Mouse (Mus musculus): ENCODE results near the gene Rps15a. TPM values are rescaled to one million over a fixed set of nuclear protein-coding genes. Genes with fewer than 3 reads are reported as not detected.

The Rps15a gene
- polyA plus RNA-seq, 2 experiments = 672 to 1,501 TPM

DNA sequence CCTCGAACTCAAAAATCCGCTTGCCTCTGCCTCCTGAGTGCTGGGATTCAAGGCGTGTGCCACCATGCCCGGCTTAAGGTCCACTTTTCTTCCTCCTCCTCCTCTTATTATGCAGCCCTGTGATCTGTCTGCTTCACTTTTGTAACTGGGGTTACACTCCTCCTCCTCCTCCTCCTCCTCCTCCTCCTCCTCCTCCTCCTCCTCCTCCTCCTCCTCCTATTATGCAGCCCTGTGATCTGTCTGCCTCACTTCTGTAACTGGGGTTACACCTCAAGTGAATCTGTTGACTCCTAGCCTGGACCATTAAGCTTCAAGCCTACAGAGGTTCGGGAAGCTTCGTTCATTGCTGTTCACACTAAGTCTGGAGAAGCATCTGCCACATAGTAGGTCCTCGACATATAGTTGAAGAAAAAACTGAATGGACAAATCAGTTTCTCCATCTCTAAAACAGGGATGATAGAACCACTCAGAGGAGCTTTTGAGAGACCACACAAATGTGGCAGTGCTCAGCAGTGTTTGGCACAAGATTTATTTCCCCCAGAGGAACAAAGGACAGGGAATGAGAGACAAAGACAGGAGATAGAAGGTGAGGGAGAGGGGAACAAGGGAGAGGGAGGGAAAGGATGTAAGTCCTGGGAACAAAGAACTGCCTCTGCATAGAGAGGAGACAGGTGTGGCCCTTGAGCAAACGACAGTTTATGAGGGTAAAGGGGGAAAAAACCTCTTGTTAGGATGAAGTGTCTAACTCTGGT lies 975 bp upstream of the Rps15a start:
- 15% methylated on average over 8 of the region's 8 CpGs for WGBS (ENCODE audit: insufficient replicate concordance)
- peaks cover 17 to 27% of the 10 kb centered on the region in 2 experiments for H3K4me1 ChIP-seq (replicated peaks; ENCODE audit: control insufficient read depth in 2 of 2, insufficient read depth in 2 of 2, low read length in 1 of 2)
- no peaks in the 10 kb centered on the region for H3K27me3 ChIP-seq (ENCODE audit: control insufficient read depth, insufficient read depth, low read length)
- DNase-seq (ENCODE audit: low read depth in 3 of 3, low spot score in 3 of 3) = no peak
- peaks cover 68% of the 10 kb centered on the region for H3K36me3 ChIP-seq (replicated peaks; ENCODE audit: control insufficient read depth, insufficient read depth, low read depth)
- H3K4me3 ChIP-seq (ENCODE audit: insufficient read depth in 1 of 2, low read depth in 2 of 2, low read length in 2 of 2) = peak overlapping the region; percentile 99 to 100; a peak in 3 of 4 replicates
- peak overlapping the region; percentile 41; the same call in 1 of the 2 replicates for H3K27ac ChIP-seq
- H3K9ac ChIP-seq (replicated peaks) = peak overlapping the region; percentile 68
- H3K9me3 ChIP-seq (ENCODE audit: control insufficient read depth, low read length) = no peaks in the 10 kb centered on the region
- no peak for TF ChIP-seq CTCF (IDR thresholded peaks at IDR 0.05; ENCODE audit: low read depth)
- TF ChIP-seq EP300 (IDR thresholded peaks at IDR 0.05; ENCODE audit: low read depth) = no peak
- ATAC-seq (ENCODE audit: insufficient read depth) = no peak
- H3K4me2 ChIP-seq (ENCODE audit: low read depth) = peak overlapping the region; percentile 81

GRCm38 (mm10) chr7:118115533-118115876 lies 483 bp downstream of the Rps15a start:
- WGBS (ENCODE audit: insufficient replicate concordance) = under 1% methylated on average over 20 of the region's 20 CpGs
- Histone ChIP-seq H3K4me2 (ENCODE audit: low read depth) (peak overlapping the region; percentile 81), H3K4me1 (replicated peaks; ENCODE audit: control insufficient read depth in 2 of 2, insufficient read depth in 2 of 2, low read length in 1 of 2) (peaks cover 17 to 35% of the 10 kb centered on the region in 2 experiments), H3K4me3 (ENCODE audit: insufficient read depth in 1 of 2, low read depth in 2 of 2, low read length in 2 of 2) (peak overlapping the region; percentile 99 to 100), H3K9me3 (ENCODE audit: control insufficient read depth, low read length) (no peaks in the 10 kb centered on the region), H3K27ac (peak overlapping the region; percentile 56), H3K9ac (replicated peaks) (peak overlapping the region; percentile 98), H3K36me3 (replicated peaks; ENCODE audit: control insufficient read depth, insufficient read depth, low read depth) (peaks cover 68% of the 10 kb centered on the region), H3K27me3 (ENCODE audit: control insufficient read depth, insufficient read depth, low read length) (no peaks in the 10 kb centered on the region)
- ATAC-seq (ENCODE audit: insufficient read depth) (peak; percentile 51), DNase-seq (ENCODE audit: low read depth in 3 of 3, low spot score in 3 of 3) (peak in 1 of 3 experiments; percentile 31)
- TF ChIP-seq CTCF (IDR thresholded peaks at IDR 0.05; ENCODE audit: low read depth) (no peak), EP300 (IDR thresholded peaks at IDR 0.05; ENCODE audit: low read depth) (no peak)

- TF ChIP-seq EP300 (IDR thresholded peaks at IDR 0.05; ENCODE audit: low read depth) (no peak), CTCF (IDR thresholded peaks at IDR 0.05; ENCODE audit: low read depth) (no peak)
- Histone ChIP-seq H3K36me3 (replicated peaks; ENCODE audit: control insufficient read depth, insufficient read depth, low read depth) (peaks cover 68% of the 10 kb centered on the region), H3K4me3 (ENCODE audit: insufficient read depth in 1 of 2, low read depth in 2 of 2, low read length in 2 of 2) (peak overlapping the region; percentile 99 to 100), H3K4me1 (replicated peaks; ENCODE audit: control insufficient read depth in 2 of 2, insufficient read depth in 2 of 2, low read length in 1 of 2) (peaks cover 17 to 35% of the 10 kb centered on the region in 2 experiments), H3K4me2 (ENCODE audit: low read depth) (peak overlapping the region; percentile 81), H3K9me3 (ENCODE audit: control insufficient read depth, low read length) (no peaks in the 10 kb centered on the region), H3K27ac (peak overlapping the region; percentile 54), H3K27me3 (ENCODE audit: control insufficient read depth, insufficient read depth, low read length) (no peaks in the 10 kb centered on the region), H3K9ac (replicated peaks) (peak overlapping the region; percentile 98)
- ATAC-seq (ENCODE audit: insufficient read depth) (no peak), DNase-seq (ENCODE audit: low read depth in 3 of 3, low spot score in 3 of 3) (no peak)
- WGBS (ENCODE audit: insufficient replicate concordance) = 36% methylated on average over 5 of the region's 5 CpGs
Observed at GRCm38 (mm10) chr7:118113541-118114297, 2.3 kb downstream of the Rps15a start.

DNA sequence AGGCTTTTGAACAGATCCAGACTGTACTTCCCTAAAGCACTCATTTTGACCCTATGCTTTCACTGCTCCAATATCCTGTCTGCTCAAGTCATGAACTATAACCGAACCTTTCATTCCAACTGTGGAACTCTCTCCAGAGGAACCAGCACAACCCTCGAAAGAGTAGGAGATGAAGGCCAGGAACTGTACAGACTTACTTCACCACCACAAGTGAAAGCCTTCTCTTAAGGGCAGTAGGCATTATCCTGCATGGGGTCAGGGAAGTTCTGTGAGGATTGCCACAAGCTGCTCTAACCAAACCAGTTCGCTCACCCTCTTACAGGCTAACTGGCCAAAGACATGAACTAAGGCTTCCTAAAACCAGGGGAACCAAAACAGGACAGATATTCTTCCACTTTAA lies 4.9 kb downstream of the Rps15a start:
- ATAC-seq (ENCODE audit: insufficient read depth) (no peak), DNase-seq (ENCODE audit: low read depth in 3 of 3, low spot score in 3 of 3) (no peak)
- Histone ChIP-seq H3K9ac (replicated peaks) (peak overlapping the region; percentile 19), H3K4me3 (ENCODE audit: insufficient read depth in 1 of 2, low read depth in 2 of 2, low read length in 2 of 2) (peak overlapping the region; percentile 13 to 29), H3K27ac (no peak overlapping the region), H3K9me3 (ENCODE audit: control insufficient read depth, low read length) (no peaks in the 10 kb centered on the region), H3K4me1 (replicated peaks; ENCODE audit: control insufficient read depth in 2 of 2, insufficient read depth in 2 of 2, low read length in 1 of 2) (peaks cover 17 to 35% of the 10 kb centered on the region in 2 experiments), H3K27me3 (ENCODE audit: control insufficient read depth, insufficient read depth, low read length) (no peaks in the 10 kb centered on the region), H3K4me2 (ENCODE audit: low read depth) (peak overlapping the region; percentile 81), H3K36me3 (replicated peaks; ENCODE audit: control insufficient read depth, insufficient read depth, low read depth) (peaks cover 88% of the 10 kb centered on the region)
- TF ChIP-seq EP300 (IDR thresholded peaks at IDR 0.05; ENCODE audit: low read depth) = no peak
- TF ChIP-seq CTCF (IDR thresholded peaks at IDR 0.05; ENCODE audit: low read depth) = no peak
- WGBS (ENCODE audit: insufficient replicate concordance) = 57% methylated on average over 3 of the region's 3 CpGs

DNA sequence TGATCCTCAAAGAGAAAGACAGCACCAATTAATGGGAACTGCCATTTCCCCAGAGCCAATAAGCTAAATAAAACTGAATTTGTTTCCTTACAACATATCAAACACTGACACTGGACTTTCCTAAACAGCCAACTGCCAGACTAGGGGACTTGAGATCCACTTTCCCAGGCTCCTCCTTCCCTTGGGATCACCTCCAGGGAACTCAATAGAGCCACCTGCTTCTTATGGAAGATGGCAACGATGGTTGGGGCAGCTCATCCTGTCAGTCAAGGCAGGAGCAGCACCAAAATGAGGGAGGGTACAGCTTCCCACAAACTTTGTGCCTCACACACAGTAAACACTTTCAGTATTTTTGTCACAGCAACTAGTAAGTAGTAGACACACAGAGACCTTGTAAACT lies 8.3 kb downstream of the Rps15a start:
- 70% methylated on average over 1 of the region's 1 CpGs for WGBS (ENCODE audit: insufficient replicate concordance)
- peaks cover 82% of the 10 kb centered on the region for H3K36me3 ChIP-seq (replicated peaks; ENCODE audit: control insufficient read depth, insufficient read depth, low read depth)
- no peak overlapping the region for H3K27ac ChIP-seq
- no peak overlapping the region for H3K9ac ChIP-seq (replicated peaks)
- DNase-seq (ENCODE audit: low read depth in 3 of 3, low spot score in 3 of 3) = no peak
- H3K27me3 ChIP-seq (ENCODE audit: control insufficient read depth, insufficient read depth, low read length) = no peaks in the 10 kb centered on the region
- TF ChIP-seq EP300 (IDR thresholded peaks at IDR 0.05; ENCODE audit: low read depth) = no peak
- TF ChIP-seq CTCF (IDR thresholded peaks at IDR 0.05; ENCODE audit: low read depth) = no peak
- ATAC-seq (ENCODE audit: insufficient read depth) = no peak
- H3K4me1 ChIP-seq (replicated peaks; ENCODE audit: control insufficient read depth in 2 of 2, insufficient read depth in 2 of 2, low read length in 1 of 2) = peaks cover 21 to 46% of the 10 kb centered on the region in 2 experiments
- no peak overlapping the region for H3K4me2 ChIP-seq (ENCODE audit: low read depth)
- no peaks in the 10 kb centered on the region for H3K9me3 ChIP-seq (ENCODE audit: control insufficient read depth, low read length)
- H3K4me3 ChIP-seq (ENCODE audit: insufficient read depth in 1 of 2, low read depth in 2 of 2, low read length in 2 of 2) = no peak overlapping the region
